ENCODE assay signal across 11 mouse cellular contexts in genomic region chr1:165933915-165934647, GRCm38 (mm10).
DNase-seq lines count a peak whose midpoint lies in the region; ATAC-seq and TF ChIP-seq lines count a peak whose summit lies in the region.
"Had no signal": no experiment of that assay in that cellular context is flagged by ENCODE, and none has a peak within 500 bp of the region (broad histone marks: within the 10 kb centered on the region; RNA-seq: fewer than 3 reads in every experiment).

No protein-coding gene starts in this region.

- TF ChIP-seq CTCF in G1E (IDR thresholded peaks at IDR 0.05; ENCODE audit: low read depth, low read length) = no peak
- no peak for TF ChIP-seq CTCF in thymus, adult 2 months (IDR thresholded peaks at IDR 0.05; ENCODE audit: borderline replicate concordance, control insufficient read depth, extremely low read depth, insufficient read depth, low read length, poor library complexity)

- H3K4me3 ChIP-seq in G1E (ENCODE audit: low read depth, low read length) = peak overlapping the region; percentile 53; the same call in 1 of the 2 replicates
- H3K4me3 ChIP-seq in forebrain, embryonic 16.5 days (replicated peaks; ENCODE audit: low read length) = peak overlapping the region; percentile 42
- H3K4me3 ChIP-seq in midbrain, embryonic 16.5 days (ENCODE audit: low read depth, low read length) = peak overlapping the region; percentile 28
- H3K4me3 ChIP-seq in thymus, adult 2 months (ENCODE audit: control insufficient read depth, insufficient read depth, low read length) = no peak overlapping the region
- H3K4me3 ChIP-seq: embryonic facial prominence, embryonic 12.5 days; limb, embryonic 12.5 days had no signal

- DNase-seq in B cell, adult 2 months = peak; percentile 42 to 45
- no peak for DNase-seq in G1E (ENCODE audit: low spot score)
- DNase-seq in thymus, adult 2 months = no peak
- DNase-seq in cerebellum, adult 9-10 months = no peak
- DNase-seq: heart, adult 11 months; heart, postnatal 4 days had no signal

- 18% methylated on average over 5 of the region's 5 CpGs for WGBS in forebrain, embryonic 16.5 days
- 48% methylated on average over 5 of the region's 5 CpGs for WGBS in midbrain, embryonic 16.5 days
- 92% methylated on average over 5 of the region's 5 CpGs for WGBS in thymus, adult 2 months

- TF ChIP-seq POLR2A in thymus, adult 2 months (IDR thresholded peaks at IDR 0.05; ENCODE audit: control insufficient read depth, extremely low read depth, insufficient read depth, low read length, poor library complexity) = no peak

- no peaks in the 10 kb centered on the region for H3K27me3 ChIP-seq in G1E (ENCODE audit: insufficient read depth, low read length)
- no peaks in the 10 kb centered on the region for H3K27me3 ChIP-seq in forebrain, embryonic 16.5 days (replicated peaks; ENCODE audit: control insufficient read depth, insufficient read depth, low read length)
- no peaks in the 10 kb centered on the region for H3K27me3 ChIP-seq in midbrain, embryonic 16.5 days (ENCODE audit: control insufficient read depth, insufficient read depth, low read depth, low read length)
- no peaks in the 10 kb centered on the region for H3K27me3 ChIP-seq in thymus, adult 2 months (ENCODE audit: control insufficient read depth, insufficient read depth, low read length)
- H3K27me3 ChIP-seq: embryonic facial prominence, embryonic 12.5 days; limb, embryonic 12.5 days had no signal

- H3K36me3 ChIP-seq in G1E (replicated peaks) = no peaks in the 10 kb centered on the region
- H3K36me3 ChIP-seq in forebrain, embryonic 16.5 days (ENCODE audit: control insufficient read depth, insufficient read depth) = no peaks in the 10 kb centered on the region
- H3K36me3 ChIP-seq in midbrain, embryonic 16.5 days (ENCODE audit: control insufficient read depth, insufficient read depth, low read length) = no peaks in the 10 kb centered on the region
- H3K36me3 ChIP-seq in thymus, adult 2 months (ENCODE audit: control insufficient read depth, insufficient read depth, low read length) = no peaks in the 10 kb centered on the region
- H3K36me3 ChIP-seq: embryonic facial prominence, embryonic 12.5 days; limb, embryonic 12.5 days had no signal

- peak overlapping the region; percentile 96 for H3K27ac ChIP-seq in forebrain, embryonic 16.5 days (ENCODE audit: low read length)
- peak overlapping the region; percentile 74 for H3K27ac ChIP-seq in midbrain, embryonic 16.5 days (ENCODE audit: low read length)
- H3K27ac ChIP-seq in thymus, adult 2 months (ENCODE audit: control insufficient read depth, insufficient read depth, low read length) = no peak overlapping the region
- H3K27ac ChIP-seq: embryonic facial prominence, embryonic 12.5 days; limb, embryonic 12.5 days had no signal

- no peak for ATAC-seq in G1E (ENCODE audit: extremely low read depth, insufficient number of reproducible peaks, low FRiP score, poor library complexity, severe bottlenecking)
- ATAC-seq in forebrain, embryonic 16.5 days = no peak
- no peak for ATAC-seq in midbrain, embryonic 16.5 days
- no peak for ATAC-seq in megakaryocyte progenitor cell, adult 5-6 weeks (replicated peaks; ENCODE audit: poor library complexity)

- H3K9ac ChIP-seq in forebrain, embryonic 16.5 days (replicated peaks; ENCODE audit: low read depth, low read length) = peak overlapping the region; percentile 48
- 0 out of 2 replicates have a peak overlapping the region, but pooled peaks have one; percentile 1 for H3K9ac ChIP-seq in midbrain, embryonic 16.5 days (ENCODE audit: low read depth, low read length)
- H3K9ac ChIP-seq: embryonic facial prominence, embryonic 12.5 days; limb, embryonic 12.5 days had no signal

- peak overlapping the region; percentile 59 for H3K4me2 ChIP-seq in forebrain, embryonic 16.5 days (ENCODE audit: low read length)
- H3K4me2 ChIP-seq in midbrain, embryonic 16.5 days (ENCODE audit: low read length) = peak overlapping the region; percentile 37
- H3K4me2 ChIP-seq: embryonic facial prominence, embryonic 12.5 days; limb, embryonic 12.5 days had no signal

- H3K9me3 ChIP-seq in G1E (replicated peaks) = no peaks in the 10 kb centered on the region
- no peaks in the 10 kb centered on the region for H3K9me3 ChIP-seq in forebrain, embryonic 16.5 days (ENCODE audit: control insufficient read depth, low read length)
- no peaks in the 10 kb centered on the region for H3K9me3 ChIP-seq in midbrain, embryonic 16.5 days (replicated peaks; ENCODE audit: control insufficient read depth, low read length, poor library complexity, severe bottlenecking)
- H3K9me3 ChIP-seq: embryonic facial prominence, embryonic 12.5 days; limb, embryonic 12.5 days had no signal

- H3K4me1 ChIP-seq in G1E (ENCODE audit: insufficient read depth, low read depth, low read length) = peaks cover 23% of the 10 kb centered on the region
- H3K4me1 ChIP-seq in forebrain, embryonic 16.5 days (replicated peaks; ENCODE audit: control insufficient read depth, insufficient read depth, low read length) = peaks cover 25% of the 10 kb centered on the region
- peaks cover 18% of the 10 kb centered on the region for H3K4me1 ChIP-seq in midbrain, embryonic 16.5 days (ENCODE audit: control insufficient read depth, insufficient read depth, low read length)
- H3K4me1 ChIP-seq in thymus, adult 2 months (replicated peaks; ENCODE audit: control insufficient read depth, insufficient read depth, low read length) = no peaks in the 10 kb centered on the region
- H3K4me1 ChIP-seq: embryonic facial prominence, embryonic 12.5 days had no signal

Comparison
In these comparisons a context has a peak if more than half of its experiments do, and no peak if none do; other contexts are left out.
1. DNase-seq: peak in B cell, adult 2 months (2 of 2); none in G1E (single experiment), thymus, adult 2 months (single experiment) and cerebellum, adult 9-10 months (single experiment).